Mouse (Mus musculus) intestine, postnatal 0 days (tissue): ENCODE results near the gene Nxpe4. TPM values are rescaled to one million over a fixed set of nuclear protein-coding genes. Genes with fewer than 3 reads are reported as not detected.

ENCODE experiments used
- ATAC-seq: fragments of 200-750 bp; cut with Nextera tagmentation; 2 replicates; pipeline ENCODE4 v1.8.0; 2017; ENCODE audit warnings: mild to moderate bottlenecking, moderate TSS enrichment, moderate library complexity
- H3K27ac ChIP-seq: fragments of 300-500 bp; sonication (generic); 2 replicates; pipeline ENCODE4 v1.5.1; 2014; ENCODE audit warnings: mild to moderate bottlenecking, low read depth, low read length, moderate library complexity
- H3K27me3 ChIP-seq: fragments of 300-500 bp; sonication (generic); replicated peaks from 2 replicates; pipeline ENCODE4 v1.6.1; 2014; ENCODE audit warnings: low read length, mixed read lengths; ENCODE audit not compliant: control insufficient read depth, insufficient read depth
- H3K36me3 ChIP-seq: fragments of 300-500 bp; sonication (generic); 2 replicates; pipeline ENCODE4 v1.6.1; 2014; ENCODE audit warnings: mild to moderate bottlenecking, moderate library complexity; ENCODE audit not compliant: control insufficient read depth, insufficient read depth
- H3K4me1 ChIP-seq: fragments of 300-500 bp; sonication (generic); replicated peaks from 2 replicates; pipeline ENCODE4 v1.6.1; 2014; ENCODE audit warnings: antibody characterized with exemption, low read length, mixed read lengths; ENCODE audit not compliant: control insufficient read depth, insufficient read depth
- H3K4me2 ChIP-seq: fragments of 300-500 bp; sonication (generic); replicated peaks from 2 replicates; pipeline ENCODE4 v1.6.1; 2014; ENCODE audit warnings: low read depth, mild to moderate bottlenecking, moderate library complexity
- H3K4me3 ChIP-seq: fragments of 300-500 bp; sonication (generic); 2 replicates; pipeline ENCODE4 v1.5.1; 2014; ENCODE audit warnings: low read depth, low read length
- H3K9ac ChIP-seq: fragments of 300-500 bp; sonication (generic); 2 replicates; pipeline ENCODE4 v1.6.1; 2014; ENCODE audit warnings: mild to moderate bottlenecking, low read depth, low read length
- H3K9me3 ChIP-seq: fragments of 300-500 bp; sonication (generic); 2 replicates; pipeline ENCODE4 v1.6.1; 2016; ENCODE audit warnings: mixed run types; ENCODE audit not compliant: control insufficient read depth
- CTCF ChIP-seq: sonication (generic); IDR thresholded peaks from 2 replicates; pipeline ENCODE4 v1.5.1; 2016; ENCODE audit warnings: low read depth, mild to moderate bottlenecking, control low read depth, antibody characterized with exemption, moderate library complexity
- WGBS: fragments of 180-500 bp; shearing (Covaris S2); extraction: QIAGEN DNeasy Blood & Tissue Kit; methylation state at CpG from one replicate; pipeline ENCODE4 v1.1.7; 2014; 5-methylcytosine and 5-hydroxymethylcytosine counted together
- polyA plus RNA-seq: library from polyadenylated mRNA; unstranded; fragments of >200 nt; fragmentation: Nextera tagmentation; extraction: Ambion mirVana; gene quantifications from 2 replicates; pipeline ENCODE4 v1.2.1, GENCODE M21; 2015

Gene Nxpe4
- polyA plus RNA-seq, 1 experiment from 2014 or later: 2.0 TPM

DNA sequence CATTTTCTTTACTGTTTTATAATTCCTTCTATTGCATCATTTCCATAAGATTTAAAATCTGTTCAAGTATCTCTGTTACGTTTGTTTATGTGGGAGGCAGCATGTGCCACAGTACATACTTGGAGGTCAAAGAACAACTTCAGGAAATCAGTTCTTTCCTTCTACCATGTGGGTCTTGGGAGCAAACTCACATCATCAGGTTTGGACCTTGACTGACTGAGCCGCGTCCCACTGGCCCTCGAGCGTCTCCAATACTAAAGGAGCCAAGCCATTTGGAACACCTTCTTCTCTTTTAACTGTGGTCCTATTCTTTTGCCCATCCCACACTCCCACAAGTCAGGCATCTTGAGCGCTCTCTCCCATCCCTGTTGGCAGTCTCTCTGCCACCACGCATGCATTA is 167.8 kb downstream of the Nxpe4 start:
- Histone ChIP-seq H3K4me1 (no peaks in the 10 kb centered on the region), H3K9me3 (no peaks in the 10 kb centered on the region), H3K9ac (no peak overlapping the region), H3K36me3 (no peaks in the 10 kb centered on the region), H3K27ac (no peak overlapping the region), H3K4me2 (no peak overlapping the region), H3K4me3 (no peak overlapping the region), H3K27me3 (no peaks in the 10 kb centered on the region)
- WGBS: 84% methylated on average over 7 of the region's 7 CpGs
- no peak for TF ChIP-seq CTCF
- no peak for ATAC-seq

DNA sequence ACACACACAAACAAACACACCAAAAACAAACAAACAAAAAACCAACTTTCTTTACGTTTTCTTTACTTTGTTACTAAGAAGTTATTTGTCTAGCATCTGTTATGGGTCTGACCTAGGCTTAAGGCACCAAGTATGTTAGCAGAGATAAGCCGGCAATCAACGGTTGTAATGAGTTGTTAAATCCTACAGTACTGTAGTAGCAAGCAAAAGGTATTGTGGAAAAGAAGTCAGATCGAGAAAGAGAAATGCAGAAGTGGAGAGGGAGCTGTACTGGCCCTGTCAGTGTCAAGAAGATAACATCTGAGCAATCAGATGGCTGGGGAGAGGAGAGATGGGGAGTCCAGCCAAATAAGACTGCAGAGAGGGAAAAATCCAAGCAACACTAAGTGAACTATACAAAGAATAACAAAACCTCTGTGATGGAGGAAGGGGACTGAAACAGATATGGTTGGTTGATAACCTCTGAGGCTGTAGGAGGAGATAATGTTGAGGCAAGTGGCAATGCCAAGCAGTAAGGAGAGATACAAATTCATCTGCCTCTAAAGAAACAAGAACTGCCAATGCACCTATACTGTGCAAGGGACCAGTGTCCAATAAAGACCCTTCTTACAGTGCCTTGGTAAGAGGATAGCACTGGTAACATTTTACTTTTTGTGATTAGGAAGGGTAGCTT is 177.1 kb downstream of the Nxpe4 start:
- no peak for TF ChIP-seq CTCF
- Histone ChIP-seq H3K36me3 (no peaks in the 10 kb centered on the region), H3K9me3 (no peaks in the 10 kb centered on the region), H3K4me3 (no peak overlapping the region), H3K4me1 (no peaks in the 10 kb centered on the region), H3K27me3 (no peaks in the 10 kb centered on the region), H3K9ac (no peak overlapping the region), H3K27ac (no peak overlapping the region), H3K4me2 (no peak overlapping the region)
- ATAC-seq: no peak
- 44% methylated on average over 4 of the region's 4 CpGs for WGBS

DNA sequence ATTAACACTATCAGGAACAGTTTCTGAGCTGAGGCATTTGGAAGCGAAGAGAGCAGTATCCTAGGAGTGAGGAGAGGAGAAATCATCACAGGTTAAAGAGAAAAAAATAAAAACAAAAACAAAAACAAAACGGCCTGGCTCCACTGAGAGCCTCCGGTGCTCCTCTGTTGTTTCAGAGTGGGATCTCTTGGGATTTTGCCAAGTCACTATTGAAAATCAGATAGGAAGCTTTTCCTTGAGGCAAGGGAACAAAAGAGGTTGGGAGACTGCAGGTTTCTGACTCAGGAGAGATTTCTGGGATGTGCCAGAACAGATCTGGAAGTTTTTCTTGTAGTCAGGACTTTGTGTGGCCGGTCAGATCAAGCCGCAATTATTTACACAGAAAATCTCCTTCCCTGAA is 177.7 kb downstream of the Nxpe4 start:
- H3K4me2 ChIP-seq: no peak overlapping the region
- H3K9me3 ChIP-seq: no peaks in the 10 kb centered on the region
- H3K9ac ChIP-seq: no peak overlapping the region
- no peak for TF ChIP-seq CTCF
- H3K27ac ChIP-seq: no peak overlapping the region
- WGBS: 55% methylated on average over 5 of the region's 5 CpGs
- no peaks in the 10 kb centered on the region for H3K36me3 ChIP-seq
- H3K27me3 ChIP-seq: no peaks in the 10 kb centered on the region
- ATAC-seq: no peak
- H3K4me1 ChIP-seq: no peaks in the 10 kb centered on the region
- H3K4me3 ChIP-seq: no peak overlapping the region

DNA sequence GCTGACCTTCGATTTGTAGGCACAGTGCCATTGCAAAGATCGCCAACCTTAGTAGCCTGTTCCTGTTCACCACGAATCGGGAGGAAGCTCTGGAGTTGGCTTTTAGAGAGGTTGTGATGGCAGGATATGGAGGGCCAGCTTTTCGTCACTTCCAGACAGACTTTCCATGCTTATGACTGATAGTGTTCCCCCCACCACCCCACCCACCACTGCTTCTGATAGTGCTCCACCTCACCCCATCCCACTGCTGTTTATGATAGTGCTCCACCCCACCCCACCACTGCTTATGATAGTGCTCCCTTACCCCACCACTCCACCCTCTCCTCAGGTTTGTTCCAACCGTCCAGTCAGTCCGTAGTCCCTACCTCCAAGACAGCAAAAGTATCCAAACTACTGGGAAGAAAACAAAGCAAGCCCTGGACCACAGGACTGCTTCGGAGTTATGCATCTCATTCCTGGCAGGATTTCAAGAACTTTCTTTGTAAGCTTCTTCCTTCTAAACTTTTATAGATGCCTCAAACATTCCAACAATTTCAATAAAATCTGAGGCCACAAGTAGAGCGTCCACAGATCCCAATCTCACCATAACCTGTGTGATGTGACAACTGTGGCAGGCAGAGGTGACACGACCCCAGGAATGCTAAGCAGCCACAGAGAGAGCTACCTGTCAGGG is 179.0 kb downstream of the Nxpe4 start:
- WGBS: 73% methylated on average over 10 of the region's 10 CpGs
- no peak for ATAC-seq
- H3K27ac ChIP-seq: no peak overlapping the region
- H3K4me1 ChIP-seq: no peaks in the 10 kb centered on the region
- H3K9me3 ChIP-seq: no peaks in the 10 kb centered on the region
- H3K4me3 ChIP-seq: no peak overlapping the region
- H3K9ac ChIP-seq: no peak overlapping the region
- no peak for TF ChIP-seq CTCF
- no peaks in the 10 kb centered on the region for H3K36me3 ChIP-seq
- H3K27me3 ChIP-seq: no peaks in the 10 kb centered on the region
- H3K4me2 ChIP-seq: no peak overlapping the region

DNA sequence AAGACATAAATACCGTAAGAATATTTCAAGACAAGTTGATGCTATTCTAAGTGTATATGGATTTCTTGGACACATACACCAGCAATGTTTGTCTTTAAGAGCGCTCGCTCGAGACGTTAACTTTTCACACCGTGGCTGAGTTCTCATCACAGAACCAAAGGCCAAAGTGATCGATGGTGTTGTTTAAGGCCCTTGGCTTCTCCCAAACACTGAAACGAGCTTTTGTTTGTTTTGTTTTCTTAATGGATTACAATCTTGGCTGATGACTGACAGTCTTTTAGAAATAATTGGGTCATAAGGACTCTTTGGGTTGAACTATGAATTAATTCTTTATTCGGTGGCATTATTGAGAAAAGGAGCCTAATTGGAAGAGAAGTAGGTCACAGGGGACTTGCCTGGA is 183.6 kb downstream of the Nxpe4 start:
- H3K36me3 ChIP-seq: no peaks in the 10 kb centered on the region
- H3K4me1 ChIP-seq: no peaks in the 10 kb centered on the region
- H3K9me3 ChIP-seq: no peaks in the 10 kb centered on the region
- no peak overlapping the region for H3K4me3 ChIP-seq
- H3K9ac ChIP-seq: no peak overlapping the region
- H3K4me2 ChIP-seq: no peak overlapping the region
- no peaks in the 10 kb centered on the region for H3K27me3 ChIP-seq
- no peak for ATAC-seq
- 78% methylated on average over 9 of the region's 9 CpGs for WGBS
- TF ChIP-seq CTCF: no peak
- no peak overlapping the region for H3K27ac ChIP-seq

DNA sequence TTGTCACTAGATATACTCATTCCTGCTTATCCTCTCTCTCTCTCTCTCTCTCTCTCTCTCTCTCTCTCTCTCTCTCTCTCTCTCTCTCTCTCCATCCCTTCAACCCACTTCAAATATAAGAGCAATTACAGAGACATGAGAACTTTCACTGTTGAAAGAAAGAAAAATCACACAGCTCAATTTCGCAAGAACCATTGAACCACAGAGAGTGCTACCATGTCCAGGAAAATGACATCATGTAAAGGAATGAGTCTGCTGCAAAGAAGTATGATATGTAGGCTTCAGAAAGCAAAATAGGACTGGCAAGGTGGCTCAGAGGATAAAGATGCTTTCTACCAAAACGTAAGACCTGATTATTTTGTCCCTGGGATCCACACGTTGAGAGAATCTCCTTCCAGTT is 184.0 kb downstream of the Nxpe4 start:
- Histone ChIP-seq H3K4me3 (no peak overlapping the region), H3K36me3 (no peaks in the 10 kb centered on the region), H3K27ac (no peak overlapping the region), H3K4me1 (no peaks in the 10 kb centered on the region), H3K9me3 (no peaks in the 10 kb centered on the region), H3K9ac (no peak overlapping the region), H3K4me2 (no peak overlapping the region), H3K27me3 (no peaks in the 10 kb centered on the region)
- WGBS: 81% methylated on average over 3 of the region's 3 CpGs
- no peak for TF ChIP-seq CTCF
- no peak for ATAC-seq
